Comparison of ENCODE assay signal across 17 mouse cellular contexts in the genomic region with DNA sequence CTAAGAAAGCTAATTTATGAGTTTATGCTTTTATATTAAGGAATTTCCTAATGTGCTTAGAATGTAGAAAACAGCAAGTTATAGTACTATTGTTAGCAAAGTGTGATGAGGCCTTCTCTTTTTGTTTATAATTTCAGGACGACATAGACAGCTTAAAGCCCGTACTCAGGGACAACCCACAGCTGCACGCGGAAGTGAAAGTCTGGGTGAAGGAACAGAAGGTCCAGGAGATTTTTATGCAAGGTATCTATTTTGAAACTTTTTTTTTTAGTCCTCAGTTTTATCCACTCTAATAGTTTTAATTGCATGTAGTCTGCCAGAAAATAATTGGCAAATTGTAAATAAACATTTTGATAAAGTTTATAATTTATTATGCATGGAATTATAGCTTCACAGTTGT.
"Had no signal": no experiment of that assay in that cellular context is flagged by ENCODE, and none has a peak within 500 bp of the region (broad histone marks: within the 10 kb centered on the region; RNA-seq: fewer than 3 reads in every experiment).

No protein-coding gene starts in this region.

- DNase-seq: kidney, adult 2 months; kidney, postnatal 25 days; left cerebral cortex, postnatal 4 days; lung, adult 2 months; lung, postnatal 10 days; right cerebral cortex, adult 18-20 months; right cerebral cortex, postnatal 25 days; thymus, adult 2 months; thymus, postnatal 25 days had no signal

- H3K27ac ChIP-seq: intestine, embryonic 15.5 days; kidney, embryonic 15.5 days; limb, embryonic 13.5 days; liver, embryonic 14.5 days; midbrain, embryonic 15.5 days; neural tube, embryonic 13.5 days; stomach, embryonic 15.5 days had no signal

- H3K4me3 ChIP-seq: intestine, embryonic 15.5 days; kidney, embryonic 15.5 days; limb, embryonic 13.5 days; megakaryocyte, embryonic 14.5 days; midbrain, embryonic 15.5 days; neural tube, embryonic 13.5 days; stomach, embryonic 15.5 days had no signal

- ATAC-seq: intestine, embryonic 15.5 days; midbrain, embryonic 15.5 days had no signal
